Mouse (Mus musculus) NIH3T3 (cell line): Measurements from ENCODE around the gene Ap5b1.

ENCODE experiments used
- DNase-seq: peaks from one replicate; pipeline ENCODE4 v3.0.0-alpha.2; 2012; ENCODE audit warnings: low read depth

The Ap5b1 gene

DNA sequence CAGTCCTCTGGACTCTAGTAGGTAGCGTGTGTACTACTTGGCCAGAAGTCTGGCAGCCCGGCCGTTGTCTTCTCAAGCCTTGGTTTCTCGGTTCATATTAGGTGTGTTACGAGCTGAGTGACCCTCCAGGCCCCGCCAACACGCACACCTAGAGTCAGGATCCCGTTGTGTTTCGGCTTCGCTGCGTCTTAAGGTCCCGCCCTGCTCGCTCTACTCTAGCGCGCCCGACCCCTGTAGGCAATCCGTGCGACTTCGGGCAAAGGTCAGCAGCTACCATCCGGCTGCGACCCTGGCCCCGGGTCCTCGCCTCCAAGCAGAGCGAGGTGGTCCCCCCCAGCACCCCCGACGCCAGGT lies 668 bp upstream of the Ap5b1 start:
- no peak for DNase-seq

- peak; percentile 96 for DNase-seq
Measured at GRCm38 (mm10) chr19:5568470-5569140, 780 bp downstream of the Ap5b1 start.

DNA sequence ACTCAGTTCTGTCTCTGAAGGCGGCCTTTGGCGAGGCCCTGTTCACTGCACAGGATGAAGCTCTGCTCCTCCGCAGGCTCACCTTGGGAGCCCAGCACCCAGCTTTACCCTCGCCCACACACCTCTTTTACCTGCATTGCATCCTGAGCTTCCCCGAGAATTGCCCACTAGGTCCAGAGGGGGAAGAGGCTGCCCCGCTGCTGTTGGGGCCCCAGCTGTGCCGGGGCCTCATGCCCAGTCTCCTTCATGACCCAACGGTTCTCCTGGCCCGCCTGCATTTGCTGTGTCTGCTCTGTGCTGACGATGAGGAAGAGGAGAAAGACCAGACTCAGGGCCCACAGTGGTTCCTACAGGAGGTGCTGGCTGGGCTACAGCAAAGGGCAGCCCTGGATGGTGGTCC lies 1.7 kb downstream of the Ap5b1 start:
- no peak for DNase-seq

- DNase-seq, result no peak
Measured at GRCm38 (mm10) chr19:5570353-5571246, 2.8 kb downstream of the Ap5b1 start.

GRCm38 (mm10) chr19:5571831-5572230 lies 4.0 kb downstream of the Ap5b1 start:
- DNase-seq, result no peak

DNA sequence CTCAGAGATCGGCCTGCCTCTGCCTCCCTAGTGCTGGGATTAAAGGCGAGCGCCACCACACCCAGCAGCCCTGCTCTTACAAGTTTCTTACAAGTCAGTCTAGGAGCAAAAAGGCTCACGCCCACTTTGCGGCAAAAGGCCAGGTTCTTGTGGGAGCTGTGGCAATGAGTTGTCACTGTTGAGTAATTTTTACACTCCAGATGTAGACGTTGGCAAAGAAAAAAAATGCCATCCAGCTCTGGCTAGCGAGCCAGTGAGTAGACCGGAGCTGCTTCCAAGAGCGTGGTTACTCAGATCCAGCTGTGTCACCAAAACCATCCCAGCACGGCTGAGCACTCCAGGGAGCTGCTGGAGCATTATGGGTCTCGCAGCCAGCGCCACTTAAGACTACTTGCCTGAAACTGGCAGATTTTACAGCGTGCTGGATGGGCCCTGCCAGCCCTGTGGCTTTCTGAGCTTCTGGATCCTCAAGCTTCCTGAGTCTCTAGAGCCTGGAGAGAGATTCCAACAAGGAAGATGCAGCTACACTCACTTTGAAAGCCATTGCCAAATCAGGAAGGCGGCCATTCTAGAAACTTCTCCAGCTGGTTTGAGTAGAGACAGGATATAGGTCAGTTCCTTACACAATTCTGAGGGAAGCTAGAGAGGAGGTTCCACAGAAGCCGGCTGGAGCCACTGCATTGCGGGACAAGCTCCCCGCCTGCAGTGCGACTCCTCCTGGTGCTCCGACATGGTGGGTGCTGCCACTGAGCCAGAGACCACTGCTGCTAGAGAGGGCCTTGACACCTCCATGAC lies 4.7 kb downstream of the Ap5b1 start:
- peak; percentile 98 for DNase-seq

DNA sequence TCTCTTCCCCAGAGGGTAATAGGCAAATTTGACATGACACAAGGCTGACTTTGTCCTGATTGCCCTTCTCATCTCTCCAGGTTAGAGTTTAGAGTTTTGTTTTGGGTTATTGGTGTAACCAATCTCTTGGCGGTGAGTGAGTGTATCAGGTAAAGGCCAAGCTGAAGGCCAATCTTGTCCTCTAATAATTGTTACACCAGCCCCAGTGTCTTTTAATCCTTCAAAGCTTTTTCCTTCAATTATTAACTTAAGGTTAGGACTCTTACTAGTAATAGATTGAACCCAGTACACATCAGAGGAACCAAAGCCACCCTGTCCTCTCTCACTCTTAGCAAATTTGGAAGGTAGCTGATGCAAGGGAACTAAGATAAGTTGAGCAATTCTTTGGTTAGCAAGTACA lies 7.5 kb downstream of the Ap5b1 start:
- DNase-seq, result no peak

DNA sequence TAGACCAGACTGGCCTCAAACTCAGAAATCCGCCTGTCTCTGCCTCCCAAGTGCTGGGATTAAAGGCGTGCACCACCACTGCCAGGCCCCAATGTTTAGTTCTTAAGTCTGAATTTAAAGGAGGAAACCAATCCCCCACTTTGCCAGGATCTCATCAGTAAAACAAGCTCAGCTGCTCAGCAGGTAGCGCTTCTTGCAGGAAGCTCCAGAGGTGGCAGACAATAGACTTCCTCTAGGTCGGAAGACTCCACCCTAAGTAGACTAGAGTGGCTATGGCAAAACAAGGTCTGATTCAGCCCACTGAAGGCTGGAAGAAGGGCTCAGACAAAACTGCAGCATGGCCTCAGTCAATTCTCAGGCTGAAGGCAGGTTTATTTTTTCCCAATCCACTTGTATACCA lies 12.1 kb downstream of the Ap5b1 start:
- DNase-seq, result no peak

- no peak for DNase-seq
Measured at GRCm38 (mm10) chr19:5580776-5581175, 13.0 kb downstream of the Ap5b1 start.

DNA sequence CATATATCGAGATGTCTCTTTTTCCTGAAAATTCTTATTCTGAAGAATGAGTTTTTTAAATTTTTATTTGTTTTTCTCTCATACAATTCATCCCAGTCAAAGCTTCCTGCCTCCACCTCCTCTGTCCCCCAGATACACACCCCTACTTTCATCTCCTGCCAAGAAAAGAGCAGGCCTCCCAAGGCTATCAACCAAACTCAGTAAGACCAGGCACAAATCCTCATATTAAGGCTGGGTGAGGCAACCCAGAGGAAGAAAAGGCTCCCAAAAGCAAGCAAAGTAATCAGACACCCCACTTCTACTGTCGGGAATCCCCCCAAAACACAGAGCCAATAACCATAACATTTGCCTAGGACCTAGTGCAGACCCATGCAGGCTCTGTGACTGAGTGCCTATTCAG lies 14.2 kb downstream of the Ap5b1 start:
- no peak for DNase-seq

DNA sequence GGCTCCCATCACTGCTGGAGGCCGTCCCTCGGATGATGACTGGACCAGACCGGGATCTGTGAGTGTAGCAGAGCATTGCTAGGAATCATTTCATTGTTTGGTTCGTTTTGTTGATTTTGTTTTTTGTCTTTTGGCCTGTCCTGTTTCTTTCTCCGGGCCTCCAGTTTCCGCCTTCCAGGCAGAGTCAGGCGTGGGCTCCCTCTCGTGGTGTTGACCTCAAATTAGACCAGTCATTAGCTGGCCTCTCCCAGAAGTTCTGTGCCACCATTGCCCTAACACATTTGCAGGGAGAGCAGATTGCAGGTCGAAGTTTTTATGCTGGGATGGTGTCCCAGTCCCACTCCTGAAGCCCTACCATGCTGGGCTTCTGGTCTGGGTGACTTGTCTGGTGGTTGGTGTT lies 21.3 kb downstream of the Ap5b1 start:
- DNase-seq, result peak; percentile 81

DNA sequence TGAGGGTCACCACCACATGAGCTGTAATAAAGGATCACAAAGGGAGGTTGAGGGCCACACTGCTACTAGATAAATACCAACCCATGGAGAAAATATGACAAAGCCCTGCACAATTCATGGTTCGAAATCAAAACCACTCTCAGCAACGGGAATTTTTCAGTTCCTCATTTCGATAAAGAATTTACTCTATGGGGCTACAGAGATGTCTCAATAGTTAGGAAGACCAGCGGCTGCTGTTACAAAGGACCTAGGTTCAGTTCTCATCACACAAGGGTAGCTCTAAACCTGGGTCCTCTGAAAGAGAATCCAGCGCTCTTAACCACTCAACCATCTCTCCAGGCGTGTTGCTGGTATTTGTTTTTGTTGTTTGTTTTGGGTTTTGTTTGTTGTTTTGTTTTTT lies 24.1 kb downstream of the Ap5b1 start:
- DNase-seq, result no peak

DNA sequence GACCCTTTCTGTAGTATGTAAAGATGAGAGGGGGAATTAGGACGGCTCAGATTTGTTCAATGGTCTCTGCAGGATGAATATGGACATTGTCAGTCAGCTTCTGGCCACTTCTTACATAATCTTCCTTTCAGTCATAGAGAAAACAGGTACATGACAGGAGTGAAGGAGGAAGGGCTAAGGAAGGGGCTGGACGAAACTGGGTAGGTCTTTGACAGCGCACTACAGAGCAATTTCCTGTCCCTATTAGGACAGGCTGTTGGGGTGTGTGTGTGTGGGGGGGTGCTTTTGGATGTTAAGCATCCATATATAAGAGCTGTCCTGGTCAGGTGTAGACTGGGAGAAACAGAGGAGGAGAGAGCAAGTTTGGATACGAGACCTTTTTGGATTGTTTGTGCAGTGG lies 31.4 kb downstream of the Ap5b1 start:
- no peak for DNase-seq

DNA sequence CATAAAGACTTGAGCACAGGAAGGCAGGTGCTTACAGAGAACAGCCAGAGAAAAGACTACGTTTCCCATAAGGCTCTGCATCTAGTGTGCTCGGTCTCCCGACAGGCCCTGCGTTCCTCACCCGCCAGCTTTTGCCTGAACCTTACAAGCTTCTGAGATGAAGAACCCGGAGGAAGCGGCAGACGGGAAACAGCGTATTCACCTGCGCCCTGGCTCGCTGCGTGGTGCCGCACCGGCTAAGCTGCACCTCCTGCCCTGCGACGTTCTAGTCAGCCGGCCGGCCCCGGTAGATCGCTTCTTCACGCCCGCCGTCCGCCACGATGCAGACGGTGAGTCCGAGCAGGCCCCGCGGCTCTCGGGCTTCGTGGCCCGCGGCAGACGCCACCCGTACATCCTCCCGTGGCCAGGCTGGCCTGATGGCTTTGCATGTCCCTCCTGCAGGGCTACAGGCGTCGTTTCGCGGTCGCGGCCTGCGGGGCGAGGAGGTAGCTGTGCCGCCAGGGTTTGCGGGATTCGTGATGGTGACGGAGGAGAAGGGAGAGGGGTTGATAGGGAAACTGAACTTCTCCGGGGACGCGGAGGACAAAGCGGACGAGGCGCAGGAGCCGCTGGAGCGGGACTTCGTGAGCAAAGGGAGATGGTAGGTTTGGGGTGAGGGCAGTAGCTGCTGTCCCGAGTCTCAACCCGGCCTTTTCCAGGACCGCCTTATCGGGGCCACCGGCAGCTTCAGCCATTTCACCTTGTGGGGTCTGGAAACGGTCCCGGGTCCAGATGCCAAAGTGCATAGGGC lies 34.1 kb downstream of the Ap5b1 start, which contains the start of gene Rnaseh2c:
TSS of gene Rnaseh2c (plus strand) at position 122 of the 790 bp plus-strand sequence.
- peak; percentile 85 for DNase-seq

GRCm38 (mm10) chr19:5603664-5604063 lies 35.8 kb downstream of the Ap5b1 start:
- DNase-seq, result no peak

DNA sequence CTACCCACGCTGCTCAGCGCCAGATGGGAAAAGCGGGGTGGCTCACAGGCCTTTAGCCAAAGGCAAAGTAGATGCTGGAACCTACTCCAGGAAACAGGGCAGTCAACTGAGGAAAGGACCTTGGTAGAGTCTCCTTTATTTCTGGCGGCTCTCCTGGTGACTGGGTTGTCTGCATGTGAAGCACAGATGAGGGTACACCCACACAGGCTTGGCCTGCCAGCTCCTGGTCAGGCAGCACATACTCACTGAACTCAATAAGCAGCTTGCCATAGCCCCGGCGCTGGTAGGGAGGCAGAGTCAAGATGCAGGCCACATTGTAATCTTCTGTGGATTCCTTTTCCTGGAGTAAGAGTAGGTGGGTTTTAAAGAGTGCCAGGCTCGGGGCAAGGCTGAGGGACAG lies 37.3 kb downstream of the Ap5b1 start:
- no peak for DNase-seq

DNA sequence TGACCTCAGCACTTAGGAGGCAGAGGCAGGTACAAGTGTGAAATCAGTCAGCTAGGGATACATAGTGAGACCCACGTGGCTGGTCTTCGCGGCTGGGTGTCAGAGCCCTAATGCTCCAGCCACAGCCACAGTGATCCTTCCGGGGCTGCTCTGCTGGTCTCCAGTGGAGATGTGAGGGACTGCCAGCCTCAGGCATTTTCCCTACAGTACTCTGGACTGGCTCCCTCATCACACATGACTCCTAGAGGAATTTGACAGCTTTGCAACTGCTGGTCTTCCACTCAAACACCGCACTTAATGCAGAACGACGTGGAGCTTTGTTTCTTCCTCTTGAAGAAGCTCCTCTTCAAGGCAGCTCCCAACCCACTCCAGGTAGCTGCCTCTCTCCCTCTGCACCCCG lies 38.4 kb downstream of the Ap5b1 start:
- DNase-seq, result no peak

DNA sequence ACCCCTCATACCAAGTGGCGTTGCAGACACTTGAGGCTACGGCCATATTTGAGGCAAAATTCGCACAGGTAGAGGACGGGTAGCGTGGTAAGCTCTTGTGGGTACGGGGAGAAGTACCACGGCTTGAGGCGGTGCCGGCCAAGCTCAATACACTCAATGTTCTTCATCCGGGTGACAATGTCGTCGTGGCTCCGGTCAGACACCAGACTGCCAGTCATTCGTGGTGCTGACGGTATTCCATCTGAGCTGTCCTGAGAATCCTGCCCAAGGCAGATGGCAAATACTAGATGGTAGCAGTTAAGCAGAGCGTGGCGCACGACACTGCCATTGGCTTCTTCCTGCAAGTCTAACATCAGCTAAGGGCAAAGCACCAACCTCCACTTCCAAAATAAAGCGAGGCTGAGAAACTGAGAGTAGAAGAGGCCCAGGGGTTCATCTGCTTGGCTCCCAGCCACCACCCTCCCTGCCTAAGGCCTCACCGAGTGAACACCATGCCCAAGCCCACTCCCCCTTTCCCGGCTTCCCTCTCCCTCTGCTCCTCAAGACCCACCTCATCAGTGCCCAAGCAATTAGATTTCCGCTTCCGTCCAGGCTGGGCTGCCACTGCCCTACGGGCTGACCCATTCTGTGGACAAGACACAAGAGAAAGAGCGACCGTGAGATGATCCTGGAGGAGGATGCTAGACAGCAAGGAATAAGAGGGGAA lies 40.0 kb downstream of the Ap5b1 start:
- no peak for DNase-seq

DNA sequence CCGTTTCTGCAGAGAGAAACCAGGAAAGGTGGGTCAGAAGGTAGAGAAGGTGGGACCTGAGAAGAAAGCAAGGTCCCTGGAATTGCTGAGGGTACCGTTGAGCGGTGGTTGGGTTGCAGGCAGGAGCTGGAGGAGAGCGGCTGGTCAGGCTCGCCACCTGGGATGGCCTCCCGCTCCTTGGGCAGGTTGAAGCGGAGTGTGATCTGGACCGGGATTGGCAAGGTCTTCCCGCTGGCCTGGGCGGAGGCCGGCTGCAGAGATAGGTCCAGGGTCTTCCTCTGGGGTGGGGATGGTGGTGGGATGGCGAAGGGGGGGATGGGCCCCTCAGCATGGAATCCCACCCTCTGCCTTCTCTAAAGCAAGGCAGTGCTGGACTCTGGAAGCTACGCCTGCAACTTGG lies 40.9 kb downstream of the Ap5b1 start:
- no peak for DNase-seq

DNA sequence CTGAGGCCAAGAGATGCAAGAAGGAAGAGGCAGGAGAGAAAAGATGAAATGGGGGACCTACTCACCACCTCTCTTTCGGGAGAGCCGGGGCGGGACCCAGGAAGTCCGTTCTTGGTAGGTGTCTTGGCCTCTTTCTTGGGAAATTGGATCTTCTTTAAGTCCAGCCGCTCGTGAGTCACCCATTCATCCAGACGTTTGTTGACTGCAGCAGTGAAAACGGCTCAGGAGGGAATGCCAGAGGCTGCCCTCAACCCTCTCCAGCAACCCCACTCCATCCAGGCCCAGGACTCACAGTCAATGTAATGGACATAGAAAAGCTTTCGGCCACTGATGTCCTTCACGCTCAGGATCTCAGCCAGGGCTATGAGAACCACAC lies 41.3 kb downstream of the Ap5b1 start:
- DNase-seq, result peak; percentile 76
